Mouse (Mus musculus) forebrain, postnatal 0 days (tissue): ENCODE measurements around the gene Ncf4. TPM values are rescaled to one million over a fixed set of nuclear protein-coding genes. Genes with fewer than 3 reads are reported as not detected.

Source experiments
- ATAC-seq: fragments of 200-750 bp; cut with Nextera tagmentation; 2 replicates; pipeline ENCODE4 v1.8.0; 2017; ENCODE audit warnings: mild to moderate bottlenecking, moderate library complexity
- DNase-seq: peaks from one replicate; pipeline ENCODE4 v3.0.0-alpha.2; 2015
- H3K27ac ChIP-seq: fragments of 300-500 bp; sonication (generic); 2 replicates; pipeline ENCODE4 v1.5.1; 2014; ENCODE audit warnings: low read depth, mild to moderate bottlenecking, antibody characterized with exemption, low read length, moderate library complexity, mixed read lengths
- H3K27me3 ChIP-seq: fragments of 300-500 bp; sonication (generic); 2 replicates; pipeline ENCODE4 v1.6.1; 2014; ENCODE audit warnings: mild to moderate bottlenecking, low read length, mixed read lengths; ENCODE audit not compliant: insufficient read depth
- H3K36me3 ChIP-seq: fragments of 300-500 bp; sonication (generic); 2 replicates; pipeline ENCODE4 v1.6.1; 2014; ENCODE audit warnings: mild to moderate bottlenecking, moderate library complexity; ENCODE audit not compliant: insufficient read depth
- H3K4me1 ChIP-seq: fragments of 300-500 bp; sonication (generic); 2 replicates; pipeline ENCODE4 v1.6.1; 2014; ENCODE audit warnings: antibody characterized with exemption; ENCODE audit not compliant: insufficient read depth
- H3K4me2 ChIP-seq: fragments of 300-500 bp; sonication (generic); 2 replicates; pipeline ENCODE4 v1.6.1; 2014; ENCODE audit warnings: low read depth, mild to moderate bottlenecking, moderate library complexity
- H3K4me3 ChIP-seq: fragments of 300-500 bp; sonication (generic); 2 replicates; pipeline ENCODE4 v1.5.1; 2014; ENCODE audit warnings: low read depth, low read length, mixed read lengths
- H3K9ac ChIP-seq: fragments of 300-500 bp; sonication (generic); 2 replicates; pipeline ENCODE4 v1.6.1; 2014; ENCODE audit warnings: mild to moderate bottlenecking
- H3K9me3 ChIP-seq: fragments of 300-500 bp; sonication (generic); 2 replicates; pipeline ENCODE4 v1.6.1; 2016; ENCODE audit warnings: low read length
- CTCF ChIP-seq: sonication (generic); IDR thresholded peaks from 2 replicates; pipeline ENCODE4 v1.5.1; 2016; ENCODE audit warnings: antibody characterized with exemption, control low read depth, low read depth
- WGBS: fragments of 180-500 bp; shearing (Covaris S2); extraction: QIAGEN DNeasy Blood & Tissue Kit; methylation state at CpG from one replicate; pipeline ENCODE4 v1.1.7; 2014; 5-methylcytosine and 5-hydroxymethylcytosine counted together
- polyA plus RNA-seq: library from polyadenylated mRNA; unstranded; fragments of >200 nt; fragmentation: Nextera tagmentation; extraction: Ambion mirVana; gene quantifications from 2 replicates; pipeline ENCODE4 v1.2.1, GENCODE M21; 2015
- total RNA-seq: library from RNA; depleted of rRNA; stranded (reverse); fragments of >200 nt; gene quantifications from 2 replicates; pipeline ENCODE4 v1.2.3, GENCODE M21; 2014

Ncf4 gene
- total and polyA plus RNA-seq, 2 experiments from 2014 or later, result 0.86 to 2.0 TPM

DNA sequence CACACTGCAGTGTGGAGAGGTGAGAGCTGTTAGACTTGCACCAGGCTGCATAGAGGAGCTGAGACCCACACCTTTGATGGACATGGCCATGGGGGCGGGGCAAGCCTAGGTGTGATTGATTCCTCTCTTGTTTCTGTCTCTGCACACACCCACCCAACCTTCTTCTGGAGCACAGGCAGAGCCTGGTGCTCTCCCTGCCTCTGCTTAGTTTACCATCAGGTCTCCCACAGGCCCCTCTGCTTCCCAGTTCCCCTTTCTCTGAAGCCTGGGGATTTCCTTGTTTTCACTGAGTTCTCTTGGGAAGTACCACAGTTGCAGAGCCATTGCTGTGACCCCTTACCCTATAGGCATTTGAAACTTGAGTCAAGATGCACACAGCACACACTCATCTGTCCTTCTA lies 54.0 kb downstream of the Ncf4 start:
- WGBS, result 94% methylated on average over 1 of the region's 1 CpGs
- no peak overlapping the region for H3K9ac ChIP-seq

DNA sequence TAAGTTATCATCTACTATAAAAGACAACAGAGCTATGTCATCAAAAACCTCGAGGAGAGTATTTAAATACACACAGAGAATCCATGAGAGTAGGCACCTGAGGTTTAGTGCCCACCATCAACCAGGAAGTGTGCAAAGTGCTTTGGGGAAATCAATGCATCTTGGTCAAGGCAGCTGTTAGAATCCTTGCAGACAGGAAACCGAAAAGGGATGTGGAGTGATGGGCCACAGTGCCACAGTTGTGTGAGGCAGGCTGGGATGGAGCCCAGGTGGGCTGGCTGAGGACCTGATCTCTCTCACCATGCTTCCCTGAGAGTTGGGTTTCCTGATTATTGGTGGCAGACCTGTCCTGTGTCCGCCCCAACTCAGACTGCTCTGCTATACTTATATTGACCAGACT lies 55.0 kb downstream of the Ncf4 start:
- no peaks in the 10 kb centered on the region for H3K9me3 ChIP-seq
- H3K27ac ChIP-seq, result no peak overlapping the region
- no peak overlapping the region for H3K9ac ChIP-seq
- no peaks in the 10 kb centered on the region for H3K27me3 ChIP-seq
- WGBS, result 73% methylated on average over 3 of the region's 3 CpGs
- no peaks in the 10 kb centered on the region for H3K36me3 ChIP-seq
- no peak for DNase-seq
- H3K4me3 ChIP-seq, result no peak overlapping the region
- no peak overlapping the region for H3K4me2 ChIP-seq
- H3K4me1 ChIP-seq, result no peaks in the 10 kb centered on the region
- ATAC-seq, result no peak
- no peak for TF ChIP-seq CTCF

More for the DNA sequence above, 54.0 kb downstream of the Ncf4 start:
- DNase-seq (no peak), ATAC-seq (no peak)
- Histone ChIP-seq H3K36me3 (no peaks in the 10 kb centered on the region), H3K4me3 (no peak overlapping the region), H3K4me2 (no peak overlapping the region), H3K27me3 (no peaks in the 10 kb centered on the region), H3K4me1 (no peaks in the 10 kb centered on the region), H3K27ac (no peak overlapping the region), H3K9me3 (no peaks in the 10 kb centered on the region)
- no peak for TF ChIP-seq CTCF

DNA sequence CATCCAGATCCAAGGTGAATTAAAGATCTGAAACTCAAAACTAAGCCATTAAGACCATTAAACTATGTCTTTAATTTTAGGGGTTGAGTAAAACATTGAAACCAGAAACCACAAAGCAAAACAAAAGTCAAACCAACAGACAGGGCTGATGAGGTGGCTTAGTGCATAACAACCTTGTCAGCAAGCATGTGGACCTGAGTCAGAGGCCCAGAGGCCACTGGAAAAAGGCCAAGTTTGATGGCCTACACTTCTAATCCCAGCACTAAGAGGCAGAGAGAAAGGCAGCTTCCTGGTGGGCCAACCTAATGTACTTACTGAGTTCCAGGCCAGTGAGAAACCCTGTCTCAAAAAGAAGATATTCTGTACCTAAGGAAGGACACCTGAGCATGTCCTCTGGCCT lies 56.2 kb downstream of the Ncf4 start:
- Histone ChIP-seq H3K36me3 (no peaks in the 10 kb centered on the region), H3K27ac (no peak overlapping the region), H3K9me3 (no peaks in the 10 kb centered on the region), H3K4me3 (no peak overlapping the region), H3K4me1 (no peaks in the 10 kb centered on the region), H3K27me3 (no peaks in the 10 kb centered on the region), H3K4me2 (no peak overlapping the region), H3K9ac (no peak overlapping the region)
- ATAC-seq, result no peak
- no peak for DNase-seq
- no peak for TF ChIP-seq CTCF

DNA sequence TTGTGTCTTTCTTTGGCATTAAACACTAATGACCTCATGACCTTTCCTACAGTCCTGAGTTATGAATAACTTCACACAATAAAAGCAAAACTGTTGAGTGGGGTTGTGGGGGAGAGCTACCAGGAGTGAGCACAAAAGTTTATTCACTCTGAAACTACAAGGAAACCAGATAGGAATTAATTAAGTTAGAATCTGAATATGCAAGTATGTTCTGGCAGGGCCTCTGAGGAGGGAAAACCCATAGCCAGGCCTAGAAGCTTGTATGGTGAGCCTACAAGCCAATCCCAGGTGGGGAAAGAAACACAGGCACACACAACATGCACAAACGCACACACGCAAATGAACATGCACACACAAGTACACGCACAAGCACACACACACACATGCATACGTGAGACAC lies 58.1 kb downstream of the Ncf4 start:
- TF ChIP-seq CTCF, result no peak
- H3K27ac ChIP-seq, result no peak overlapping the region
- no peak overlapping the region for H3K4me2 ChIP-seq
- H3K36me3 ChIP-seq, result no peaks in the 10 kb centered on the region
- no peaks in the 10 kb centered on the region for H3K9me3 ChIP-seq
- no peak overlapping the region for H3K4me3 ChIP-seq
- ATAC-seq (no peak), DNase-seq (no peak)
- H3K27me3 ChIP-seq, result no peaks in the 10 kb centered on the region
- WGBS, result 96% methylated on average over 4 of the region's 4 CpGs
- H3K4me1 ChIP-seq, result no peaks in the 10 kb centered on the region
- H3K9ac ChIP-seq, result no peak overlapping the region

DNA sequence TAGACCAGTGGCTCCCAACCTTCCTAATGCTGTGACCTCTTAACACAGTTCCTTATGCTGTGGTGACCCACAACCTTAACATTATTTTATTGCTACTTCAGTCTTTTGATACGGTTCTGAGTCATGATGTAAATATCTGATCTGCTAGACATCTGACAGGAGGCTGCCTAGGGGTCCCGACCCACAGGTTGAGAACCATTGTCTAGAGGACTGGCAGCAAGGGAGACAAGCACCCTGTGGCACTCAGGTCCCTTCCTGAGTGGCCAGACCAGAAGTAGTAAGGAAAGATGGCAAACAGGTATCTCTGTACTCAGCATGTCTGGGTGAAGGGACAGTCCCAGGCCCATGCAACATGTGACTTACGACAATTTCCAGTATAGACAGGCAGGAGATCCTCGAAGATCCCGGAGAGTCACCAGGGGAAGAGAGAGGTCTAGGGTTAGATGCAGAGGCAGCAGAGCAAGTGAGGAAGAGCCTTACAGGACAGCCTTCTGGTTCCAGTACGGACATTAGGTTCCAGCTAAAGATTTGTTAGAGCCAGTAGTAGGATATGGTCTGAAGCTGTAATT lies 59.1 kb downstream of the Ncf4 start:
- no peak overlapping the region for H3K4me3 ChIP-seq
- no peaks in the 10 kb centered on the region for H3K9me3 ChIP-seq
- TF ChIP-seq CTCF, result no peak
- no peak for DNase-seq
- H3K27ac ChIP-seq, result no peak overlapping the region
- no peak for ATAC-seq
- H3K27me3 ChIP-seq, result no peaks in the 10 kb centered on the region
- H3K36me3 ChIP-seq, result no peaks in the 10 kb centered on the region
- no peak overlapping the region for H3K9ac ChIP-seq
- WGBS, result 88% methylated on average over 6 of the region's 6 CpGs
- H3K4me1 ChIP-seq, result no peaks in the 10 kb centered on the region
- no peak overlapping the region for H3K4me2 ChIP-seq

DNA sequence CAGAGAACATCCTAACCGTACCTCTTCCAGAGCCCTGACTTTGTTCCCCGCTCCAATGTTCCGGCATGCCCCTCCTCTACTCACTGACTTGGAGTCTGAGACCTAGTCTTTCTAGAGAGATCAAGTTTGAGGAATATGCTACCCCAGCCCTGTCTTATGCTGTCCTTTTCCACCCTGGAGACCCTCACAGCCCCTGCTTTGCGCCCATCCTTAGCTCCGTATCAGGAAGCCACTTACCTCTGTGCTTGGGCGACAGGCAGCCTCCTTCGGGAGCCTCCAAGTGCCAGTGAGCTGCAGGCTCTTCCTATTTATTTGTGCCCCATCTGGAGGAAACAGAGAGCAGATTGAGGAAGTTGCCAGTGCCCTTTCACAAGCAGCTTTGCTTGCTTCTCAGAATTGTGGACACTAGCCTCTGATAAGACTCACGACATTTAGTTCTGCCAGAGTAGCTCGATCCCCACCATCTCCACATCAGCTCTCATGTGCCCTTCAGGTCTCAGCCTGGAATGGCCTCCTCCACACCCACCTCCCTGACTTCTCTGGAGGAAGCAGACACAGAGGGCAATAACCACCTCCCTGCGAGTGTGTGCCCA lies 60.8 kb downstream of the Ncf4 start, which contains the start of gene Csf2rb2:
Gene Csf2rb2, minus strand, starts transcription at position 381 of the 593 bp plus-strand sequence.
- H3K36me3 ChIP-seq, result no peaks in the 10 kb centered on the region
- DNase-seq, result no peak
- WGBS, result 80% methylated on average over 10 of the region's 10 CpGs

DNA sequence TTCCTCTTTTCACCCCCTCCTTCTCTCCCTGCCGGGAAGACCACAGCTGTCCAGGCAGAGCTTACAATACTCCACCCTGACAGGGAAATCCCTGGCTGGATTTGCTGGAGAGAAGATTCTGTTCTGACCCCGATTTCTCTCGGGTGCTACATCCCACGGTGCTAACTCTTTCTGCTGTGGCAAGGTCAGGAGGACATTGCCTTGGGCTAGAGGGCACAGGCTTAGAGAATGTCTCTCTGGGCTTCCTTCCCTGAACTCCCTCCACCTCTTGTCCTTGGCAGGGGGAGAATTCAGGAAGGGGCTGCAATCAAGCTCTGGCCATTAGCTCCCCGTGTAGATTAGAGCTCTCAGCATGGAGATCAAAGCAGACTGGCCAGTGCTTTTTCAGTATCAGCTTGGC lies 65.3 kb downstream of the Ncf4 start:
- H3K9ac ChIP-seq, result no peak overlapping the region
- H3K27me3 ChIP-seq, result no peaks in the 10 kb centered on the region
- 54% methylated on average over 5 of the region's 5 CpGs for WGBS
- no peak for DNase-seq
- H3K36me3 ChIP-seq, result no peaks in the 10 kb centered on the region
- H3K4me1 ChIP-seq, result no peaks in the 10 kb centered on the region
- H3K4me3 ChIP-seq, result no peak overlapping the region
- no peak for TF ChIP-seq CTCF
- H3K9me3 ChIP-seq, result no peaks in the 10 kb centered on the region
- H3K27ac ChIP-seq, result no peak overlapping the region
- no peak for ATAC-seq
- no peak overlapping the region for H3K4me2 ChIP-seq

More for the DNA sequence above, 60.8 kb downstream of the Ncf4 start, which contains the start of gene Csf2rb2:
- no peak within 1 kb of the TSS for H3K4me2 ChIP-seq
- no peak for ATAC-seq
- no peak for TF ChIP-seq CTCF
- no peaks in the 10 kb centered on the region for H3K9me3 ChIP-seq
- no peak within 1 kb of the TSS for H3K4me3 ChIP-seq
- no peak within 1 kb of the TSS for H3K9ac ChIP-seq
- H3K27ac ChIP-seq, result no peak within 1 kb of the TSS
- no peaks in the 10 kb centered on the region for H3K27me3 ChIP-seq
- no peaks in the 10 kb centered on the region for H3K4me1 ChIP-seq
